Mouse (Mus musculus) erythroblast, embryonic 14.5 days (primary cell): ENCODE data around the gene Klhdc8a.
"Not testable (repeated sequence)": the region's sequence is repeated elsewhere in the genome, so short reads cannot be mapped to it uniquely, and the experiment has no call there.

Experiments used
- GATA1 ChIP-seq: IDR thresholded peaks from 2 replicates; pipeline ENCODE4 v1.6.1; 2012; ENCODE audit warnings: low read length, inconsistent platforms, mixed read lengths
- TAL1 ChIP-seq: IDR thresholded peaks from 3 replicates; pipeline ENCODE4 v1.6.1; 2012; ENCODE audit warnings: low read length, inconsistent platforms, mixed read lengths

DNA sequence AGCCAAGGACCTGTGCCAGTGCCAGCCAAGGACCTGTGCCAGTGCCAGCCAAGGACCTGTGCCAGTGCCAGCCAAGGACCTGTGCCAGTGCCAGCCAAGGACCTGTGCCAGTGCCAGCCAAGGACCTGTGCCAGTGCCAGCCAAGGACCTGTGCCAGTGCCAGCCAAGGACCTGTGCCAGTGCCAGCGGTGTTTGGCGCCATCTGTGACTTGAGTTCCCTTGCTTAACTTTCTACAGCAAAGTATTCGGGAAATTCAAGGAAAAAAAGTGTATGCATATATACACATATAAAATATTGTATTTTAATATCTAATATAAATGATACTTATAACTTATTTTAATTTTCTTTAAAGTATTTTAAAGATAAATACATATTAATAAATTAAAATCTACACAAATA, 51.2 kb downstream of the Klhdc8a start:
- not testable (repeated sequence) for TF ChIP-seq GATA1, TAL1
